Mouse (Mus musculus) CH12.LX (cell line): ENCODE measurements around the gene Dnase2b. TPM values are rescaled to one million over a fixed set of nuclear protein-coding genes. Genes with fewer than 3 reads are reported as not detected.

Experiments used
- DNase-seq: peaks from one replicate; pipeline ENCODE4 v3.0.0-alpha.2; 2013; ENCODE audit errors: extremely low read depth
- H3K27ac ChIP-seq: 2 replicates; pipeline ENCODE4 v1.5.1; 2012; ENCODE audit warnings: low read depth, mild to moderate bottlenecking, control low read depth, moderate library complexity; ENCODE audit not compliant: insufficient read depth
- H3K27me3 ChIP-seq: replicated peaks from 2 replicates; pipeline ENCODE3; 2012; ENCODE audit warnings: inconsistent platforms
- H3K36me3 ChIP-seq, 2 experiments: replicated peaks in 1 of 2; 2 replicates each; pipeline versions ENCODE3 to v1.6.1; 2012; ENCODE audit warnings: inconsistent platforms in 1 of 2, low read length in 1 of 2, mild to moderate bottlenecking in 1 of 2, mixed read lengths in 1 of 2, moderate library complexity in 1 of 2; ENCODE audit not compliant: control insufficient read depth in 1 of 2, insufficient read depth in 1 of 2
- H3K4me1 ChIP-seq, 2 experiments: 2 replicates each; pipeline ENCODE4 v1.6.1; 2012; ENCODE audit warnings: inconsistent platforms in 1 of 2, moderate library complexity in 1 of 2; ENCODE audit not compliant: insufficient read depth in 2 of 2, control insufficient read depth in 1 of 2
- H3K4me2 ChIP-seq: 2 replicates; pipeline ENCODE4 v1.6.1; 2012; ENCODE audit warnings: low read depth, mild to moderate bottlenecking, control low read depth; ENCODE audit not compliant: poor library complexity, insufficient read depth, severe bottlenecking
- H3K4me3 ChIP-seq, 3 experiments: fragments of 150-350 bp in 1 of 3; sonication (generic) in 1 of 3; replicated peaks in 1 of 3; 2 replicates each; pipeline versions ENCODE3 to v1.5.1; 2011 to 2012; ENCODE audit warnings: low read depth in 2 of 3, low read length in 2 of 3, mild to moderate bottlenecking in 2 of 3, moderate library complexity in 2 of 3, control low read depth in 1 of 3, improper control_type of control experiment in 1 of 3, inconsistent platforms in 1 of 3, mixed read lengths in 1 of 3; ENCODE audit not compliant: poor library complexity in 1 of 3
- H3K79me2 ChIP-seq: replicated peaks from 2 replicates; pipeline ENCODE4 v1.6.1; 2012; ENCODE audit warnings: mild to moderate bottlenecking, moderate library complexity; ENCODE audit not compliant: control insufficient read depth, poor library complexity, insufficient read depth, severe bottlenecking; ENCODE audit errors: extremely low read depth
- H3K9ac ChIP-seq: 2 replicates; pipeline ENCODE4 v1.6.1; 2012; ENCODE audit warnings: low read depth, mild to moderate bottlenecking, control low read depth, moderate library complexity; ENCODE audit not compliant: insufficient read depth
- H3K9me3 ChIP-seq: replicated peaks from 2 replicates; pipeline ENCODE3; 2012; ENCODE audit warnings: low read length, inconsistent platforms, mixed read lengths
- BHLHE40 ChIP-seq: IDR thresholded peaks from 2 replicates; pipeline ENCODE4 v1.6.1; 2011; ENCODE audit warnings: mild to moderate bottlenecking, low read depth, low read length, improper control_type of control experiment
- CHD1 ChIP-seq: IDR thresholded peaks from 2 replicates; pipeline ENCODE4 v1.6.1; 2012; ENCODE audit warnings: low read depth, low read length, improper control_type of control experiment, inconsistent platforms
- CHD2 ChIP-seq: IDR thresholded peaks from 2 replicates; pipeline ENCODE4 v1.6.1; 2011; ENCODE audit warnings: low read length, improper control_type of control experiment
- CTCF ChIP-seq, 2 experiments: IDR thresholded peaks in 1 of 2; conservative IDR thresholded peaks in 1 of 2; 2 replicates each; pipeline ENCODE4 v1.5.1; 2011 to 2012; ENCODE audit warnings: low read depth in 2 of 2, low read length in 2 of 2, improper control_type of control experiment in 1 of 2, inconsistent platforms in 1 of 2, mild to moderate bottlenecking in 1 of 2, moderate library complexity in 1 of 2
- E2F4 ChIP-seq: IDR thresholded peaks from 2 replicates; pipeline ENCODE4 v1.6.1; 2011; ENCODE audit warnings: low read depth, low read length, improper control_type of control experiment; ENCODE audit not compliant: insufficient replicate concordance
- ELF1 ChIP-seq: IDR thresholded peaks from 2 replicates; pipeline ENCODE4 v1.6.1; 2014; ENCODE audit warnings: low read depth, mild to moderate bottlenecking, inconsistent platforms, low read length, improper control_type of control experiment
- ETS1 ChIP-seq: conservative IDR thresholded peaks from 2 replicates; pipeline ENCODE4 v1.6.1; 2012; ENCODE audit warnings: low read depth, mild to moderate bottlenecking, inconsistent platforms, low read length, improper control_type of control experiment, moderate library complexity
- HCFC1 ChIP-seq: IDR thresholded peaks from 2 replicates; pipeline ENCODE4 v1.6.1; 2012; ENCODE audit warnings: low read depth, mild to moderate bottlenecking, inconsistent platforms, low read length, improper control_type of control experiment
- JUN ChIP-seq: IDR thresholded peaks from 2 replicates; pipeline ENCODE4 v1.6.1; 2011; ENCODE audit warnings: low read depth, mild to moderate bottlenecking, low read length, improper control_type of control experiment, moderate library complexity; ENCODE audit not compliant: insufficient read depth
- MAZ ChIP-seq: IDR thresholded peaks from 2 replicates; pipeline ENCODE4 v1.6.1; 2012; ENCODE audit warnings: low read depth, mild to moderate bottlenecking, inconsistent platforms, low read length, improper control_type of control experiment, moderate library complexity
- MEF2A ChIP-seq: IDR thresholded peaks from 2 replicates; pipeline ENCODE4 v1.6.1; 2014; ENCODE audit warnings: low read depth, mild to moderate bottlenecking, inconsistent platforms, low read length, improper control_type of control experiment, borderline replicate concordance
- NRF1 ChIP-seq: IDR thresholded peaks from 2 replicates; pipeline ENCODE4 v1.6.1; 2014; ENCODE audit warnings: low read depth, mild to moderate bottlenecking, inconsistent platforms, low read length, improper control_type of control experiment, moderate library complexity
- PAX5 ChIP-seq: IDR thresholded peaks from 2 replicates; pipeline ENCODE4 v1.6.1; 2012; ENCODE audit warnings: low read length, inconsistent platforms, mixed read lengths
- POLR2A ChIP-seq: IDR thresholded peaks from 2 replicates; pipeline ENCODE4 v1.6.1; 2011; ENCODE audit warnings: low read depth, mild to moderate bottlenecking, improper control_type of control experiment, low read length
- RAD21 ChIP-seq: IDR thresholded peaks from 2 replicates; pipeline ENCODE4 v1.6.1; 2011; ENCODE audit warnings: low read depth, mild to moderate bottlenecking, low read length, improper control_type of control experiment, moderate library complexity
- RCOR1 ChIP-seq: conservative IDR thresholded peaks from 2 replicates; pipeline ENCODE4 v1.6.1; 2012; ENCODE audit warnings: low read depth, mild to moderate bottlenecking, inconsistent platforms, low read length, improper control_type of control experiment
- TBP ChIP-seq: conservative IDR thresholded peaks from 2 replicates; pipeline ENCODE4 v1.6.1; 2011; ENCODE audit warnings: low read depth, low read length, improper control_type of control experiment
- TCF12 ChIP-seq: IDR thresholded peaks from 2 replicates; pipeline ENCODE4 v1.6.1; 2014; ENCODE audit warnings: low read depth, mild to moderate bottlenecking, inconsistent platforms, low read length, improper control_type of control experiment
- UBTF ChIP-seq: IDR thresholded peaks from 2 replicates; pipeline ENCODE4 v1.6.1; 2012; ENCODE audit warnings: low read depth, mild to moderate bottlenecking, inconsistent platforms, low read length, improper control_type of control experiment, moderate library complexity
- ZMIZ1 ChIP-seq: IDR thresholded peaks from 2 replicates; pipeline ENCODE4 v1.6.1; 2012; ENCODE audit warnings: low read depth, mild to moderate bottlenecking, inconsistent platforms, low read length, improper control_type of control experiment
- dilution Hi-C: fragments of 300-500 bp; cut with MboI; formaldehyde crosslinking; loops from 2 replicates; pipeline ENCODE4 v1.14.3; 2020; ENCODE audit warnings: low sequenced_read_pairs; ENCODE audit not compliant: extremely low pct_unique_long_range_greater_than_20kb, extremely low pct_ligation_motif_present
- in situ Hi-C: fragments of 300-500 bp; cut with MboI; formaldehyde crosslinking; loops from 3 replicates; pipeline ENCODE4 v1.14.3; 2019; ENCODE audit warnings: low sequenced_read_pairs, low pct_ligation_motif_present, low pct_unique_long_range_greater_than_20kb, mixed read lengths
- polyA plus RNA-seq: library from polyadenylated mRNA; unstranded; fragments of >175 nt; gene quantifications from 2 replicates; pipeline ENCODE4 v1.2.1, GENCODE M21; 2012; ENCODE audit warnings: low read depth; ENCODE audit not compliant: insufficient read length
- total RNA-seq, 2 experiments: library from RNA; depleted of rRNA; stranded (reverse); fragments of 300-350 nt in 1 of 2; fragments of >200 nt in 1 of 2; gene quantifications; 2 replicates each; pipeline ENCODE4 v1.2.3; 2012 to 2014

Dnase2b gene
- total and polyA plus RNA-seq, 3 experiments, result not detected

- no peak overlapping the region for H3K4me3 ChIP-seq
- H3K4me1 ChIP-seq, result peaks cover under 1 to 3% of the 10 kb centered on the region in 2 experiments; a peak in 2 of 4 replicates
- no peak for DNase-seq
- no peaks in the 10 kb centered on the region for H3K27me3 ChIP-seq
- no peak overlapping the region for H3K4me2 ChIP-seq
- no peak overlapping the region for H3K27ac ChIP-seq
- in situ Hi-C loops, result no loop called here
- H3K9me3 ChIP-seq, result no peaks in the 10 kb centered on the region
- no peak for TF ChIP-seq JUN
- TF ChIP-seq MAZ, result no peak
- no peak for TF ChIP-seq BHLHE40
- no peak for TF ChIP-seq ZMIZ1
- no peak for TF ChIP-seq MEF2A
- no peak for TF ChIP-seq RAD21
- TF ChIP-seq TCF12, result no peak
- TF ChIP-seq UBTF, result no peak
- no peak for TF ChIP-seq PAX5
- TF ChIP-seq ETS1, result no peak
- no peak for TF ChIP-seq TBP
- no peak for TF ChIP-seq ELF1
- TF ChIP-seq CHD1, result no peak
- TF ChIP-seq, all 38 proteins: peak for 0
- Histone ChIP-seq H3K9ac (no peak overlapping the region), H3K36me3 (no peaks in the 10 kb centered on the region), H3K79me2 (no peaks in the 10 kb centered on the region)
- dilution Hi-C loops, result no loop called here
Observed at GRCm38 (mm10) chr3:146621966-146622365, 6.6 kb upstream of the Dnase2b start.

- no peak for DNase-seq
- H3K4me2 ChIP-seq, result no peak overlapping the region
- no peak overlapping the region for H3K4me3 ChIP-seq
- H3K79me2 ChIP-seq, result no peaks in the 10 kb centered on the region
- in situ Hi-C loops (no loop called here), dilution Hi-C loops (no loop called here)
- no peak overlapping the region for H3K9ac ChIP-seq
- no peaks in the 10 kb centered on the region for H3K36me3 ChIP-seq
- no peak overlapping the region for H3K27ac ChIP-seq
- H3K9me3 ChIP-seq, result no peaks in the 10 kb centered on the region
- TF ChIP-seq POLR2A, result no peak
- H3K27me3 ChIP-seq, result no peaks in the 10 kb centered on the region
- H3K4me1 ChIP-seq, result peaks cover 3 to 8% of the 10 kb centered on the region in 2 experiments; a peak in 3 of 4 replicates
Observed at GRCm38 (mm10) chr3:146620555-146621249, 5.3 kb upstream of the Dnase2b start.

- Histone ChIP-seq H3K27me3 (no peaks in the 10 kb centered on the region), H3K9ac (no peak overlapping the region), H3K4me3 (no peak overlapping the region), H3K27ac (no peak overlapping the region), H3K36me3 (no peaks in the 10 kb centered on the region), H3K9me3 (no peaks in the 10 kb centered on the region), H3K79me2 (no peaks in the 10 kb centered on the region), H3K4me2 (no peak overlapping the region), H3K4me1 (peaks cover 3 to 8% of the 10 kb centered on the region in 2 experiments; a peak in 3 of 4 replicates)
- DNase-seq, result no peak
- dilution Hi-C loops, result no loop called here
- in situ Hi-C loops, result no loop called here
- TF ChIP-seq NRF1 (no peak), HCFC1 (no peak), RCOR1 (no peak), E2F4 (no peak), CTCF (conservative IDR thresholded peaks at IDR 0.05 in 1 of 2, IDR thresholded peaks at IDR 0.05 in 1 of 2; ENCODE audit: low read depth in 2 of 2, low read length in 2 of 2) (no peak), CHD2 (no peak), ZMIZ1 (no peak)
- TF ChIP-seq, all 38 proteins: peak for 0
Observed at GRCm38 (mm10) chr3:146620101-146620500, 4.7 kb upstream of the Dnase2b start.
